15 mouse cellular contexts compared by ENCODE assay signal in the genomic region with DNA sequence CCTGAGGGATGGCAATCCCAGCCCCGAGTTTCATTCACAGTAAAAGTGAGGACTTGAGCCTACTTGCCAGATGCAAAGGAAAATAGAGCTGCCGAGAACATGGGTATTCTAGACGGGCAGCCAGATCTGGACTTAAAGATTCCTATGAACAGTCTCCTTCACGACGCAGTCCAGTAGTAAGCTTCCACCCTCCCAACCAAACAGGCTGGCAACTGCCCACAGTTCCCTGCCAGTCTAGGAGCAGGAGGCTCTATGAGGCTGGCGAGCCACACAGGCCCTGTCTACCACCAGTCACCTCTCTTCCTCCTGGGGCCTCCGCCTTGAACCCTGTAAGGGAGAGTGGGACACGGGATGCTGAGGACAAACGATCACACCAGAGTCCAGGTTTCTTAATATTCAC.
"Had no signal": no experiment of that assay in that cellular context is flagged by ENCODE, and none has a peak within 500 bp of the region (broad histone marks: within the 10 kb centered on the region; RNA-seq: fewer than 3 reads in every experiment).

No protein-coding gene starts in this region.

- H3K4me1 ChIP-seq: neural tube, embryonic 13.5 days; neural tube, embryonic 15.5 days; stomach, embryonic 15.5 days had no signal

- H3K27me3 ChIP-seq: neural tube, embryonic 13.5 days; neural tube, embryonic 15.5 days; stomach, embryonic 15.5 days had no signal

- DNase-seq: retina, postnatal 1 day; right cerebral cortex, postnatal 14 days; right cerebral cortex, postnatal 25 days; right cerebral cortex, postnatal 4 days; spleen, adult 18-20 months; thymus, adult 18-20 months; thymus, adult 2 months; thymus, postnatal 14 days; thymus, postnatal 25 days; thymus, postnatal 36 days; thymus, postnatal 4 days had no signal

- H3K9ac ChIP-seq: neural tube, embryonic 13.5 days; neural tube, embryonic 15.5 days; stomach, embryonic 15.5 days had no signal

- H3K36me3 ChIP-seq: neural tube, embryonic 13.5 days; neural tube, embryonic 15.5 days; stomach, embryonic 15.5 days had no signal

- H3K27ac ChIP-seq: neural tube, embryonic 13.5 days; neural tube, embryonic 15.5 days; stomach, embryonic 15.5 days; stomach, postnatal 0 days had no signal

- H3K4me3 ChIP-seq: neural tube, embryonic 13.5 days; neural tube, embryonic 15.5 days; stomach, embryonic 15.5 days had no signal
